ENCODE assay signal across 20 mouse cellular contexts in the genomic region with DNA sequence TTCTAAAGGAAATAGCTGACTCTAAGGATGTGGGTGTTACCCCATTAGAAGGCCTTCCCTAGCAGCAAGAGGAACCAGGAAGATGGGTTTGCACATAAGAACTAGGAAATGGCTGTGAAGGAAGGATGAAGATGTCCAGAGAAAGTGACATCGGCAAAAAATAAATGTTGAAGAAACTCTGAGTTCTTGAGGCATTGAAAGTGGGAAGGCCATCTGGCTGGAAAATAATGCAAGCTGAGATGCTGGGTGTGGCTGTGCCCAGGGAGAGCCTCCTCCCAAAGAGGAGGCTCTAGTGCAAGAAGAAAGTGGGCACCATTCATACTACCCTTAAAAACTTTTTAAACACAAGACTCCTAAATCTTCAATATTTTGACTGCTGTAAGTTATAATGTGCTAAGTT.
"Had no signal": no experiment of that assay in that cellular context is flagged by ENCODE, and none has a peak within 500 bp of the region (broad histone marks: within the 10 kb centered on the region; RNA-seq: fewer than 3 reads in every experiment).

No protein-coding gene starts in this region.

- H3K4me2 ChIP-seq: limb, embryonic 13.5 days; liver, embryonic 13.5 days; midbrain, embryonic 12.5 days; neural tube, embryonic 13.5 days had no signal

- H3K27ac ChIP-seq: limb, embryonic 10.5 days; limb, embryonic 13.5 days; liver, embryonic 13.5 days; neural tube, embryonic 13.5 days had no signal

- H3K4me1 ChIP-seq: limb, embryonic 13.5 days; liver, embryonic 13.5 days had no signal

- H3K4me3 ChIP-seq: limb, embryonic 10.5 days; limb, embryonic 13.5 days; liver, embryonic 13.5 days; megakaryocyte, embryonic 14.5 days; midbrain, embryonic 12.5 days; myocyte; neural tube, embryonic 13.5 days had no signal

- DNase-seq: kidney, adult 18-20 months; kidney, adult 9 months; kidney, postnatal 14 days; kidney, postnatal 4 days; liver; liver, embryonic 13.5 days; lung, adult 2 months; lung, postnatal 14 days; lung, postnatal 4 days; retina, postnatal 1 day; right cerebral cortex, postnatal 25 days; thymus, adult 18-20 months; thymus, postnatal 36 days had no signal

- H3K9ac ChIP-seq: limb, embryonic 13.5 days; liver, embryonic 13.5 days; midbrain, embryonic 12.5 days; neural tube, embryonic 13.5 days had no signal

- H3K36me3 ChIP-seq: limb, embryonic 10.5 days; limb, embryonic 13.5 days; liver, embryonic 13.5 days; midbrain, embryonic 12.5 days; neural tube, embryonic 13.5 days had no signal

- H3K27me3 ChIP-seq: limb, embryonic 13.5 days; liver, embryonic 13.5 days; megakaryocyte, embryonic 14.5 days; midbrain, embryonic 12.5 days; neural tube, embryonic 13.5 days had no signal

- ATAC-seq: midbrain, embryonic 16.5 days had no signal

- H3K9me3 ChIP-seq: limb, embryonic 10.5 days; limb, embryonic 13.5 days; liver, embryonic 13.5 days; midbrain, embryonic 12.5 days; neural tube, embryonic 13.5 days had no signal
